Mouse (Mus musculus): ENCODE measurements around the gene Adra2c. TPM values are rescaled to one million over a fixed set of nuclear protein-coding genes. Genes with fewer than 3 reads are reported as not detected.

Adra2c gene
- polyA plus RNA-seq, 1 experiment = not detected

GRCm38 (mm10) chr5:35280783-35281165 lies 2.7 kb downstream of the Adra2c start:
- no peak overlapping the region for H3ac ChIP-seq (ENCODE audit: control insufficient read depth, insufficient read length)
- no peak overlapping the region for H3K4me2 ChIP-seq (ENCODE audit: low read depth)
- H3K36me3 ChIP-seq (ENCODE audit: control insufficient read depth, insufficient read depth) = no peaks in the 10 kb centered on the region
- H3K27me3 ChIP-seq (ENCODE audit: control insufficient read depth, insufficient read depth, insufficient read length) = peaks cover 67% of the 10 kb centered on the region
- TF ChIP-seq MYOD1 (IDR thresholded peaks at IDR 0.05; ENCODE audit: control insufficient read depth in 1 of 3, insufficient read length in 2 of 3, low read depth in 2 of 3) (no peak), POLR2AphosphoS2 (IDR thresholded peaks at IDR 0.05; ENCODE audit: insufficient read length, low read depth) (no peak), USF1 (IDR thresholded peaks at IDR 0.05; ENCODE audit: low read depth) (no peak), MAX (IDR thresholded peaks at IDR 0.05; ENCODE audit: low read depth) (no peak)
- H3K4me3 ChIP-seq = no peak overlapping the region
- no peaks in the 10 kb centered on the region for H3K79me2 ChIP-seq (ENCODE audit: control insufficient read depth, insufficient read depth)

DNA sequence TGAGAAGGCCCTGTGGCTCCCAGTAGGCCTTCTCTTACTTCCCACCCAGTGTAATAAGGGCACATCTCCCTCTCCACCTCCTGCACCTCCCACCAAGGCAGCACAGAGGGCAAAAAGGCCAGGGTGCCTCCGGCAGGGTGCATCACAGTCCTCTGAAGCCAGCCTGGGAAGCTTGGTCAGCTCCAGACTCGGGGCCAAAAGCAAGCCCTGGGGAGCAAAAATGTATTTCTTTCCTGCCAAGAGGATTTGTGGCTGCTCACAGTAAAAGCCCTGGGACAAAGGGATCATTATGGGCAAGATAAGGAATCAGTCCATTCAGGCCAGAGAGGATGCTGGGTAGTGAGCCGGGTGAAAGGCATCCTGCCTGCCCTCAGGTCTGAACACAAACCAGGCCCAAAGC lies 7.2 kb downstream of the Adra2c start:
- TF ChIP-seq TCF3 (IDR thresholded peaks at IDR 0.05; ENCODE audit: insufficient read length, low read depth) (no peak), TCF12 (IDR thresholded peaks at IDR 0.05; ENCODE audit: insufficient read depth, poor library complexity, severe bottlenecking) (no peak), POLR2AphosphoS2 (IDR thresholded peaks at IDR 0.05; ENCODE audit: insufficient read length, low read depth) (no peak), SRF (IDR thresholded peaks at IDR 0.05; ENCODE audit: control insufficient read depth, insufficient read length, low read depth) (no peak), MYOG (IDR thresholded peaks at IDR 0.05; ENCODE audit: control insufficient read depth in 1 of 3, insufficient read depth in 1 of 3, insufficient read length in 2 of 3, low read depth in 2 of 3) (no peak), CEBPB (IDR thresholded peaks at IDR 0.05; ENCODE audit: insufficient read depth, poor library complexity, severe bottlenecking) (no peak), USF1 (IDR thresholded peaks at IDR 0.05; ENCODE audit: low read depth) (no peak), POLR2A (IDR thresholded peaks at IDR 0.05; ENCODE audit: insufficient read length, low read depth) (no peak)
- Histone ChIP-seq H3K36me3 (ENCODE audit: control insufficient read depth, insufficient read depth) (no peaks in the 10 kb centered on the region), H3K79me2 (ENCODE audit: control insufficient read depth, insufficient read depth) (no peaks in the 10 kb centered on the region), H3K4me3 (no peak overlapping the region), H3ac (ENCODE audit: control insufficient read depth, insufficient read length) (no peak overlapping the region), H3K4me2 (ENCODE audit: low read depth) (no peak overlapping the region), H3K27me3 (ENCODE audit: control insufficient read depth, insufficient read depth, insufficient read length) (peaks cover 50% of the 10 kb centered on the region)

- Histone ChIP-seq H3K27me3 (ENCODE audit: control insufficient read depth, insufficient read depth, insufficient read length) (peaks cover 43% of the 10 kb centered on the region), H3ac (ENCODE audit: control insufficient read depth, insufficient read length) (no peak overlapping the region)
- TF ChIP-seq E2F4 (IDR thresholded peaks at IDR 0.05; ENCODE audit: insufficient read depth) (no peak), TCF3 (IDR thresholded peaks at IDR 0.05; ENCODE audit: insufficient read length, low read depth) (no peak)
Measured at GRCm38 (mm10) chr5:35286190-35286589, 8.1 kb downstream of the Adra2c start.

DNA sequence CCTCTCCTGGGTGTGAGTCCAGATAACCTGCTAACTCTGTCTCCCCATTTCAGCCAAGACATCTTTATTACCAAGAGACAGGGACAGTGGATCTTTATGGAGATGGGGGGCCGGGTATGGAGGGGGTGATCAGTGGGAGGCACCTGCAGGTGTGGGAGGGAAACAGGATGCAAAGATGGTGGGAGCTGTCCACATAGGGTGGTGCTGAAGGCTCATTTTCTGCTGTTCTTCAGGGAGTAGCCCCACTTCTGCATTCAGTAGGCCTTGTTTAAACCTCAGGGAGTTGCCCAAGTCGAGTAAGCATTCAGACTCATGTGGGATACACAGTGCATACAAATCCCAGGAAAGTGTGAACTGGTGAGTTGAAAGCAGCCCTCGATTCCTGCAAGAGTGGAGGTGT lies 21.5 kb downstream of the Adra2c start:
- Histone ChIP-seq H3K4me3 (no peak overlapping the region), H3K27me3 (ENCODE audit: control insufficient read depth, insufficient read depth, insufficient read length) (peaks cover 9% of the 10 kb centered on the region), H3K36me3 (ENCODE audit: control insufficient read depth, insufficient read depth) (no peaks in the 10 kb centered on the region), H3K79me2 (ENCODE audit: control insufficient read depth, insufficient read depth) (no peaks in the 10 kb centered on the region), H3ac (ENCODE audit: control insufficient read depth, insufficient read length) (no peak overlapping the region), H3K4me2 (ENCODE audit: low read depth) (no peak overlapping the region)
- TF ChIP-seq USF1 (IDR thresholded peaks at IDR 0.05; ENCODE audit: low read depth) (no peak), REST (IDR thresholded peaks at IDR 0.05; ENCODE audit: insufficient read depth, insufficient read length) (peak; percentile 89)

More at GRCm38 (mm10) chr5:35286190-35286589, 8.1 kb downstream of the Adra2c start:
- no peaks in the 10 kb centered on the region for H3K79me2 ChIP-seq (ENCODE audit: control insufficient read depth, insufficient read depth)
- H3K36me3 ChIP-seq (ENCODE audit: control insufficient read depth, insufficient read depth) = no peaks in the 10 kb centered on the region
- H3K4me2 ChIP-seq (ENCODE audit: low read depth) = no peak overlapping the region
- no peak overlapping the region for H3K4me3 ChIP-seq

DNA sequence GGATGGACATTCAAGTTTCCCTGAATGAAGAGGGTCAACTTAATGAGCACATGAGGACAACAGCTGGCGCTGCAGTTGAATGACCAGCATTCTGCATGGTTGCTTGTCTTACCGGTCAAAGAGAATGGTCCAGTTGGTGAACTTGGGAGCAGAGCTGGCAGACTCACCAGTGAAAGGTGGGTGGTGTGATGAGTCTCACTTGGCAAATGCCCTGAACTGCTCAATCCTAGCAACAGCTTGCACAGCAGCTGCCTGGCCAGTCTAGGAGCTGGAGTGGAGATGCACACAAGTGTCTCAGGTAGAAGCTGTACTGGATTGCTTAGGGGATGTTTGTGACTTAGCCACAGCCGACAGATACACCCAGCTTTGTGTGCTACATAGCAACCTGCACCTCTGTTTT lies 26.1 kb downstream of the Adra2c start:
- TF ChIP-seq TCF12 (IDR thresholded peaks at IDR 0.05; ENCODE audit: insufficient read depth, poor library complexity, severe bottlenecking) = no peak
- TF ChIP-seq REST (IDR thresholded peaks at IDR 0.05; ENCODE audit: insufficient read depth, insufficient read length) = no peak
- no peak for TF ChIP-seq E2F4 (IDR thresholded peaks at IDR 0.05; ENCODE audit: insufficient read depth)
- TF ChIP-seq POLR2AphosphoS2 (IDR thresholded peaks at IDR 0.05; ENCODE audit: insufficient read length, low read depth) = no peak
- TF ChIP-seq CEBPB (IDR thresholded peaks at IDR 0.05; ENCODE audit: insufficient read depth, poor library complexity, severe bottlenecking) = no peak
- no peak for TF ChIP-seq TCF3 (IDR thresholded peaks at IDR 0.05; ENCODE audit: insufficient read length, low read depth)
- no peak for TF ChIP-seq MAX (IDR thresholded peaks at IDR 0.05; ENCODE audit: low read depth)
- no peak for TF ChIP-seq MYOD1 (IDR thresholded peaks at IDR 0.05; ENCODE audit: control insufficient read depth in 1 of 3, insufficient read length in 2 of 3, low read depth in 2 of 3)
- no peak for TF ChIP-seq SRF (IDR thresholded peaks at IDR 0.05; ENCODE audit: control insufficient read depth, insufficient read length, low read depth)
- no peak for TF ChIP-seq MYOG (IDR thresholded peaks at IDR 0.05; ENCODE audit: control insufficient read depth in 1 of 3, insufficient read depth in 1 of 3, insufficient read length in 2 of 3, low read depth in 2 of 3)
- TF ChIP-seq USF1 (IDR thresholded peaks at IDR 0.05; ENCODE audit: low read depth) = no peak
- TF ChIP-seq POLR2A (IDR thresholded peaks at IDR 0.05; ENCODE audit: insufficient read length, low read depth) = no peak
- no peak overlapping the region for H3K4me2 ChIP-seq (ENCODE audit: low read depth)
- peaks cover 9% of the 10 kb centered on the region for H3K27me3 ChIP-seq (ENCODE audit: control insufficient read depth, insufficient read depth, insufficient read length)

GRCm38 (mm10) chr5:35305332-35305731 lies 27.2 kb downstream of the Adra2c start:
- Histone ChIP-seq H3K4me2 (ENCODE audit: low read depth) (no peak overlapping the region), H3ac (ENCODE audit: control insufficient read depth, insufficient read length) (no peak overlapping the region), H3K27me3 (ENCODE audit: control insufficient read depth, insufficient read depth, insufficient read length) (peaks cover 9% of the 10 kb centered on the region), H3K36me3 (ENCODE audit: control insufficient read depth, insufficient read depth) (no peaks in the 10 kb centered on the region), H3K4me3 (no peak overlapping the region), H3K79me2 (ENCODE audit: control insufficient read depth, insufficient read depth) (no peaks in the 10 kb centered on the region)
- TF ChIP-seq TCF12 (IDR thresholded peaks at IDR 0.05; ENCODE audit: insufficient read depth, poor library complexity, severe bottlenecking) = no peak
- TF ChIP-seq SRF (IDR thresholded peaks at IDR 0.05; ENCODE audit: control insufficient read depth, insufficient read length, low read depth) = no peak
- no peak for TF ChIP-seq MYOD1 (IDR thresholded peaks at IDR 0.05; ENCODE audit: control insufficient read depth in 1 of 3, insufficient read length in 2 of 3, low read depth in 2 of 3)
- no peak for TF ChIP-seq POLR2AphosphoS2 (IDR thresholded peaks at IDR 0.05; ENCODE audit: insufficient read length, low read depth)
- no peak for TF ChIP-seq TCF3 (IDR thresholded peaks at IDR 0.05; ENCODE audit: insufficient read length, low read depth)
- no peak for TF ChIP-seq POLR2A (IDR thresholded peaks at IDR 0.05; ENCODE audit: insufficient read length, low read depth)
- TF ChIP-seq CEBPB (IDR thresholded peaks at IDR 0.05; ENCODE audit: insufficient read depth, poor library complexity, severe bottlenecking) = no peak
- no peak for TF ChIP-seq REST (IDR thresholded peaks at IDR 0.05; ENCODE audit: insufficient read depth, insufficient read length)
- no peak for TF ChIP-seq MAX (IDR thresholded peaks at IDR 0.05; ENCODE audit: low read depth)
- TF ChIP-seq USF1 (IDR thresholded peaks at IDR 0.05; ENCODE audit: low read depth) = no peak
- TF ChIP-seq MYOG (IDR thresholded peaks at IDR 0.05; ENCODE audit: control insufficient read depth in 1 of 3, insufficient read depth in 1 of 3, insufficient read length in 2 of 3, low read depth in 2 of 3) = no peak
- TF ChIP-seq E2F4 (IDR thresholded peaks at IDR 0.05; ENCODE audit: insufficient read depth) = no peak

More for the DNA sequence above, 26.1 kb downstream of the Adra2c start:
- Histone ChIP-seq H3K4me3 (no peak overlapping the region), H3K36me3 (ENCODE audit: control insufficient read depth, insufficient read depth) (no peaks in the 10 kb centered on the region), H3ac (ENCODE audit: control insufficient read depth, insufficient read length) (no peak overlapping the region), H3K79me2 (ENCODE audit: control insufficient read depth, insufficient read depth) (no peaks in the 10 kb centered on the region)

Data from myocyte (in vitro differentiated cells).